Mouse (Mus musculus): Measurements from ENCODE around the gene Gab1. TPM values are rescaled to one million over a fixed set of nuclear protein-coding genes. Genes with fewer than 3 reads are reported as not detected.

The Gab1 gene
- polyA plus RNA-seq, 1 experiment from 2014 or later = 22.4 TPM

DNA sequence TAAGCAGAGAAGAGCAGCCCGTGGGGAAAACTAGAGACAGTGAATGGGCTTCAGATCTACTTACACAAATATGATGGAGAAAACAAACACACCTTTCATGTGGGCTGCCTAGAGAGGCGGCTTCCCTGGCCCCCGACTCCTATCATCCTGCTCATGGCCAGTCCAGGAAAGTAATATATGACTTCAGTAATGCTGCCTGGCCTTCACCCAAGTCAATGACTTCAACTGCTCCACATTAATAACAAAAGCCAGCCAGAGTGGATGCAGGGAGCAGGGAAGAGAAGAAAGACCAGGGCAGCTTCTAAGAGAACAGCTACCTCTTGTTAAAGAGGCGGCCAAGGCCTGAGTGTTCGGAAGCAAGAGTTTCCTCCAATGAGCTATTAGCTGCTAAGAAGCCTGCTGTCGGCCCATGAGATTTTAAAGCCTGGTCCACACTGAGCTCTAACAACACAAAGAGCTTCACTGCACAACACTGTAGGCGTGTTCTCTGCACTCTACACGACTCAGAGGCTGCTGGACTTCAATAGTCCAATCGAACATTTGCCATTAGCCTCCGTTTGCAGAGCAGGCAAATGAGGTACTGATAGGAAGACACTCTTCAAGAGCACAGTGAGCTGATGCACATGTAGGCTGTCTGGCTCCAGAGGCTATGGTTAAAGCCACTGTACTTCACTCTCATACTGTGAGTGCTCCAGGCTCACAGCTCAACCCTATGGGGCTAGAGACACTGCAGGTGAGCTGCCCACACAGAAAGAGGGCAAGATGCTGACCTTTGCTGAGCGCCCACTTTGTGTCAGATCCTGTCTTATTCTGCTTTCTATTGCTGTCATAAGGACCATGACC lies 49.4 kb downstream of the Gab1 start:
- H3K4me3 ChIP-seq (ENCODE audit: low read depth, low read length) = no peak overlapping the region
- ATAC-seq (ENCODE audit: insufficient number of reproducible peaks, low FRiP score, low TSS enrichment, low read depth) (no peak), DNase-seq (ENCODE audit: low spot score) (no peak)
- H3K4me1 ChIP-seq (ENCODE audit: control insufficient read depth, insufficient read depth, low read length) = 0 out of 2 replicates have a peak, but pooled peaks cover 9% of the 10 kb centered on the region
- no peak overlapping the region; the same call in 1 of the 2 replicates for H3K27ac ChIP-seq (replicated peaks; ENCODE audit: low read depth, low read length)
- no peaks in the 10 kb centered on the region for H3K27me3 ChIP-seq (ENCODE audit: control insufficient read depth, insufficient read depth, low read length)
- peak overlapping the region; percentile 22; the same call in 1 of the 2 replicates for H3K9ac ChIP-seq (ENCODE audit: low read length)
- no peaks in the 10 kb centered on the region for H3K36me3 ChIP-seq (ENCODE audit: control insufficient read depth, insufficient read depth, low read length)
- WGBS = 77% methylated on average over 11 of the region's 11 CpGs
- no peak overlapping the region for H3K4me2 ChIP-seq (ENCODE audit: low read depth, severe bottlenecking)
- H3K9me3 ChIP-seq (ENCODE audit: control insufficient read depth, low read length) = no peaks in the 10 kb centered on the region

DNA sequence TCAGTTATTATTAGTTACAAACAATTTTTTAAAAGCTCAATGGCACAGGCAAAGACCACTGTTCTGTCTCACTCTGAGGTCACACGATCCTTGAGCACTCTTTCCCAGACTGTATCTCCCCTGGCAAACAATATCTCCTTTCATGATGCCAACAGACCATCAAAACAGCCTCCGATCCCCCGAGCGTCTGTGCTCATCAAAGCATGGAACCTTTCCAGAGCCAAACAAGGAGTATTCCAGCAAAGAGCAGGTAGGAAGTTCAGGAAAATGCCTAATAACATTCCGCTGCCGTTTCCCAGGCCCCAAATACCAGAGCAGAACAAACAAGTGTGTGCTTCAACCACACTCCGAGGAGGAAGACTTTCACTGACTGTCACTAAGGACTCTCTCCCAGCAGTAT lies 50.2 kb downstream of the Gab1 start:
- Histone ChIP-seq H3K4me2 (ENCODE audit: low read depth, severe bottlenecking) (no peak overlapping the region), H3K9me3 (ENCODE audit: control insufficient read depth, low read length) (no peaks in the 10 kb centered on the region), H3K9ac (ENCODE audit: low read length) (no peak overlapping the region), H3K27ac (replicated peaks; ENCODE audit: low read depth, low read length) (no peak overlapping the region), H3K27me3 (ENCODE audit: control insufficient read depth, insufficient read depth, low read length) (no peaks in the 10 kb centered on the region), H3K4me1 (ENCODE audit: control insufficient read depth, insufficient read depth, low read length) (0 out of 2 replicates have a peak, but pooled peaks cover 9% of the 10 kb centered on the region), H3K36me3 (ENCODE audit: control insufficient read depth, insufficient read depth, low read length) (no peaks in the 10 kb centered on the region), H3K4me3 (ENCODE audit: low read depth, low read length) (no peak overlapping the region)
- DNase-seq (ENCODE audit: low spot score) (no peak), ATAC-seq (ENCODE audit: insufficient number of reproducible peaks, low FRiP score, low TSS enrichment, low read depth) (no peak)
- 83% methylated on average over 7 of the region's 7 CpGs for WGBS

DNA sequence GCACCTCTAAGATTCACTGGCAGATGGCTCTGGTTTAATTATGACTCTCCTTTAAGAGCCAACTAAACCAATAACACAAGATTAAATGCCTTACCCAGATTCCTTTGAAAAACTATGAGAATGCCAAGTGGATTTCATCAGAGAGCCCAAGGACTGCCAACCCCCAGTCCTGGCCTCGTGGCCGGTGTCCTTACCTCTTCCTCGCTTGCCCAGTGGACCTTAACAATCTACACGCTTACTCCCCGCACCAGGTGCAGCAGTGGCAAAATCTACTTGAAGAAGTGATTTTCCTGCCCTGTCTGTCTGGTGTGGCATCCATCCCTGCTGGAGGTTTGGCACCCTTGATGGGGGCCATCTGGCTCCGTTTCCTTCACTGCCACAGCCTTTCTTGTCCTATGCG lies 53.3 kb downstream of the Gab1 start:
- WGBS = 87% methylated on average over 7 of the region's 7 CpGs
- Histone ChIP-seq H3K9ac (ENCODE audit: low read length) (no peak overlapping the region), H3K4me3 (ENCODE audit: low read depth, low read length) (no peak overlapping the region), H3K27ac (replicated peaks; ENCODE audit: low read depth, low read length) (no peak overlapping the region), H3K27me3 (ENCODE audit: control insufficient read depth, insufficient read depth, low read length) (no peaks in the 10 kb centered on the region), H3K4me1 (ENCODE audit: control insufficient read depth, insufficient read depth, low read length) (0 out of 2 replicates have a peak, but pooled peaks cover 9% of the 10 kb centered on the region), H3K4me2 (ENCODE audit: low read depth, severe bottlenecking) (no peak overlapping the region), H3K36me3 (ENCODE audit: control insufficient read depth, insufficient read depth, low read length) (no peaks in the 10 kb centered on the region), H3K9me3 (ENCODE audit: control insufficient read depth, low read length) (no peaks in the 10 kb centered on the region)
- ATAC-seq (ENCODE audit: insufficient number of reproducible peaks, low FRiP score, low TSS enrichment, low read depth) (no peak), DNase-seq (ENCODE audit: low spot score) (no peak)

DNA sequence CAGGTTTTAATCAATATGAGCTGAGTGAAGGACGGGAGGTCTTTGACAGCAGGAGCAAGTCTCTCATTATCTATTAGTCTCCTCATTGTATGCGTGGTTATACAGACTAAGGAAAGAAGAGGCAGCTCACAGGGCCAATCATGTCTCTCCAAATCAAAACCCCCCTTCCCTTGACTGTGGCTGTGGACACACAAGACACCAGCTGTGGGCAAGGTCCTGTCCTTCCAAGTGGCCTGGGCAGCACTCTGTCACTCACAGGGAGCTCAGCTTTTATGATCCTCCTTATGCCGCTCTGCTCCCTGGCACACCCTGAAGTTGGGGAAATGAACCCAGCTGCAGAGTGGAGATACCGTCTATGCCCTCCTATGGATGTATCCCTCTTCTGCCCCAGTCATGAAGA lies 55.2 kb downstream of the Gab1 start:
- Histone ChIP-seq H3K4me3 (ENCODE audit: low read depth, low read length) (no peak overlapping the region), H3K36me3 (ENCODE audit: control insufficient read depth, insufficient read depth, low read length) (no peaks in the 10 kb centered on the region), H3K4me2 (ENCODE audit: low read depth, severe bottlenecking) (no peak overlapping the region), H3K4me1 (ENCODE audit: control insufficient read depth, insufficient read depth, low read length) (peaks cover 8% of the 10 kb centered on the region; the same call in 1 of the 2 replicates), H3K27ac (replicated peaks; ENCODE audit: low read depth, low read length) (no peak overlapping the region), H3K27me3 (ENCODE audit: control insufficient read depth, insufficient read depth, low read length) (no peaks in the 10 kb centered on the region), H3K9me3 (ENCODE audit: control insufficient read depth, low read length) (no peaks in the 10 kb centered on the region), H3K9ac (ENCODE audit: low read length) (no peak overlapping the region)
- 77% methylated on average over 4 of the region's 4 CpGs for WGBS
- DNase-seq (ENCODE audit: low spot score) (no peak), ATAC-seq (ENCODE audit: insufficient number of reproducible peaks, low FRiP score, low TSS enrichment, low read depth) (no peak)

DNA sequence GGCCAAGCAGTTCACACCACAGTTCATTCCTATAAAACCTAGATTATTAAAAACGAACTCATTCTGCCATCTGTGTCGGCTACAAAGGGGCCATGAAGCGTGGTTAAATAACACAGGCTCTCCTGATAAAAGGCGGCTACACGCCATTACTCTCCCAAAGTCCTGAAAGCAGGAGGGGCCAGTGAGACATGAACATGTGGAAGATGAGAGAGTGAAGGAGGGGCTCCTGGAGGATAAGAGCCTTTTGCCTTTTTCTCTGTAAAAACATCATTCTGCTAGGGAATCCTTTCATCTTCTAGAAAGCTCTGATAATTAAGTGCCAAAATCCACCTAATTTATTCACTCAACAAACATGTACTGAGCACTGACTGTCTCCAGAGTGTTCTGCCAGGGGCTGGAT lies 55.9 kb downstream of the Gab1 start:
- Histone ChIP-seq H3K9me3 (ENCODE audit: control insufficient read depth, low read length) (no peaks in the 10 kb centered on the region), H3K4me3 (ENCODE audit: low read depth, low read length) (no peak overlapping the region), H3K27me3 (ENCODE audit: control insufficient read depth, insufficient read depth, low read length) (no peaks in the 10 kb centered on the region), H3K4me1 (ENCODE audit: control insufficient read depth, insufficient read depth, low read length) (peaks cover 7% of the 10 kb centered on the region; the same call in 1 of the 2 replicates), H3K27ac (replicated peaks; ENCODE audit: low read depth, low read length) (no peak overlapping the region), H3K36me3 (ENCODE audit: control insufficient read depth, insufficient read depth, low read length) (no peaks in the 10 kb centered on the region), H3K9ac (ENCODE audit: low read length) (no peak overlapping the region), H3K4me2 (ENCODE audit: low read depth, severe bottlenecking) (no peak overlapping the region)
- ATAC-seq (ENCODE audit: insufficient number of reproducible peaks, low FRiP score, low TSS enrichment, low read depth) (no peak), DNase-seq (ENCODE audit: low spot score) (no peak)
- 63% methylated on average over 5 of the region's 5 CpGs for WGBS

DNA sequence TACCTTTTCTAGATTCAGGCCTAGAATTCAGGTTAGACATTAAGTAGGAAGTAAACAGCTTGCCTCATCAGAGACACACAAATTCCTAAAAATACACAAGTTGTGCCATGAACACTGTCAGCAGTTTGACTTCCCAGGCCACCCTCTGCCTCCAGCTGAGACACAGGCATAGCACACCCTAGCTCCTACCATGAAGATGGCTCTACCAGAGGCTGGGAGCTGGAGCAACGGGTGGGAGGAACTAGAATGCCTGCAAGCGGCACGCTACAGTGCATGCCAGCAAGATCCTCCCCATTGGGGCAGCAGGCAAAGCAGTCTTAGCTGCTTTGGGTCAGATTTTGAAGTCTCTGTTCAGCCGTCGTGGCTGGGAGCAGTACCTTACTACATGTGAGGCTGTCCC lies 57.1 kb downstream of the Gab1 start:
- H3K27me3 ChIP-seq (ENCODE audit: control insufficient read depth, insufficient read depth, low read length) = no peaks in the 10 kb centered on the region
- 86% methylated on average over 5 of the region's 5 CpGs for WGBS
- no peaks in the 10 kb centered on the region for H3K36me3 ChIP-seq (ENCODE audit: control insufficient read depth, insufficient read depth, low read length)
- ATAC-seq (ENCODE audit: insufficient number of reproducible peaks, low FRiP score, low TSS enrichment, low read depth) (no peak), DNase-seq (ENCODE audit: low spot score) (no peak)
- no peak overlapping the region for H3K4me3 ChIP-seq (ENCODE audit: low read depth, low read length)
- no peak overlapping the region for H3K4me2 ChIP-seq (ENCODE audit: low read depth, severe bottlenecking)
- no peak overlapping the region for H3K9ac ChIP-seq (ENCODE audit: low read length)
- H3K4me1 ChIP-seq (ENCODE audit: control insufficient read depth, insufficient read depth, low read length) = peaks cover 7% of the 10 kb centered on the region; the same call in 1 of the 2 replicates
- H3K27ac ChIP-seq (replicated peaks; ENCODE audit: low read depth, low read length) = no peak overlapping the region
- H3K9me3 ChIP-seq (ENCODE audit: control insufficient read depth, low read length) = no peaks in the 10 kb centered on the region

DNA sequence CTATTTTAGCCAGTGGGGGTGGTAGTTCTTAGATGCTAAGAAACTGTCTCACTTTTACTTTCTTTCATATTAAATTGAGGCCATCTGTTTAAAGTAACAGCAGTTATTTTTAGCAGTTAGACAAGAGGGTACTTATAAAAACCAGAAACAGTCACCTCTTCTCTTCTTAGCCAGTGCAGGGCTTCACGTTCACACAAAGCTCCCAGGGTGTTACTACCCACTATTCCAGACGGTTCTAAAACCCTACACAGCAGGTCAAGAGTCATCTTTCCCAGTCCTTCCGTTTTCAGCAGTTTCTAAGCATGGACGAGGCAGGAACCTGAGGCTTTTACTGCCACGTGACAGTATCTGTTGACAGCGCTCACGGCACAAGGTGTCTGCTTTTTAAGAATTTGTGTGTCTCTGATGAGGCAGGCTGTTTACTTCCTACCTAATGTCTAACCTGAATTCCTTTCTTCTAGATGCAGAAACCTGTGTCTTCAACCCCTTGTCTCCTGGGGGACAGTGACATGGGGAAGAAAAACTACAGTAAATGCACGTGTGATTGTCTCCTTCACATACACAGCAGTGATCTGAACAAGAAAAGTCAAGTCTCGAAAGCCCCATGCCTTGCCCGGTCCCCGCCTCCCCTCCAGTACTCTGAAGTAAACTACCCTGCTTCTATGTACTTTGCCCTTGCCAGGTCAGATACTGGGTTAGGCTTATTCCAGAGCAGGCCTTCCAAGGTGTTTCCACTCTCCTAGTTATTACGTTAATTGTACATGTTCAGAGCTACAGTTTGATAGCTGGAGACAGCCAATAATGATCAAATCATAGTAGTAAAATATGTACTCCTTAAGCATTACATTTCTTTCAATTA lies 58.7 kb downstream of the Gab1 start:
- H3K9me3 ChIP-seq (ENCODE audit: control insufficient read depth, low read length) = no peaks in the 10 kb centered on the region
- 0 out of 2 replicates have a peak, but pooled peaks have one; percentile 59 for ATAC-seq (ENCODE audit: insufficient number of reproducible peaks, low FRiP score, low TSS enrichment, low read depth)
- 61% methylated on average over 12 of the region's 12 CpGs for WGBS
- H3K27me3 ChIP-seq (ENCODE audit: control insufficient read depth, insufficient read depth, low read length) = no peaks in the 10 kb centered on the region
- no peaks in the 10 kb centered on the region for H3K36me3 ChIP-seq (ENCODE audit: control insufficient read depth, insufficient read depth, low read length)
- no peak overlapping the region for H3K4me3 ChIP-seq (ENCODE audit: low read depth, low read length)
- no peak for DNase-seq (ENCODE audit: low spot score)
- H3K4me1 ChIP-seq (ENCODE audit: control insufficient read depth, insufficient read depth, low read length) = peaks cover 7% of the 10 kb centered on the region; the same call in 1 of the 2 replicates
- no peak overlapping the region for H3K27ac ChIP-seq (replicated peaks; ENCODE audit: low read depth, low read length)
- H3K9ac ChIP-seq (ENCODE audit: low read length) = no peak overlapping the region
- no peak overlapping the region for H3K4me2 ChIP-seq (ENCODE audit: low read depth, severe bottlenecking)

DNA sequence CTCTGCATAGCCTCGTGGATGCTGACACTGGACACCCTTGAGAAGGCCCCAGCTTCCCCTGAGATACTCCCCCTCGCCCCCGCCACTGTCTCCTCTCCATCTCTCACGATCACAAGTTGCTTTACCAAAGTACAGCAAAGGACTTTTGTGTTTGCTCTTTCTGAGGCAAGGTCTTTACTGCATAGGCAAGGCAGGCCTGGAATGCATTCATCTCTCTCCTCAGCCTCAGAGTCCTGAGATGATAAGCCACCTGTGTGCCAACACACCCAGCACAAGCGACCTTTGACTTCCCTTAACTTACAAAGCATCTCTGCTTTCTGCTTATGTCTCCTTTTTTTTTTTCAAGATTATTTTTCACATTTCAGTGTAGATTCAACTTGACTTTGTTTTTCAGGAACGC lies 61.3 kb downstream of the Gab1 start:
- Histone ChIP-seq H3K4me2 (ENCODE audit: low read depth, severe bottlenecking) (no peak overlapping the region), H3K4me3 (ENCODE audit: low read depth, low read length) (no peak overlapping the region), H3K4me1 (ENCODE audit: control insufficient read depth, insufficient read depth, low read length) (peaks cover 7% of the 10 kb centered on the region; the same call in 1 of the 2 replicates), H3K9me3 (ENCODE audit: control insufficient read depth, low read length) (no peaks in the 10 kb centered on the region), H3K9ac (ENCODE audit: low read length) (no peak overlapping the region), H3K27me3 (ENCODE audit: control insufficient read depth, insufficient read depth, low read length) (no peaks in the 10 kb centered on the region), H3K36me3 (ENCODE audit: control insufficient read depth, insufficient read depth, low read length) (no peaks in the 10 kb centered on the region), H3K27ac (replicated peaks; ENCODE audit: low read depth, low read length) (no peak overlapping the region)
- DNase-seq (ENCODE audit: low spot score) = no peak
- 85% methylated on average over 6 of the region's 6 CpGs for WGBS
- no peak for ATAC-seq (ENCODE audit: insufficient number of reproducible peaks, low FRiP score, low TSS enrichment, low read depth)
